Mouse (Mus musculus) layer of hippocampus, adult 2 months (tissue): ENCODE results near the gene Ccl8. TPM values are rescaled to one million over a fixed set of nuclear protein-coding genes. Genes with fewer than 3 reads are reported as not detected.

Source experiments
- DNase-seq, 2 experiments: peaks; one replicate each; pipeline ENCODE4 v3.0.0; 2022; ENCODE audit warnings: low spot score in 2 of 2
- H3K27ac ChIP-seq: fragments of 200-600 bp; 2 replicates; pipeline ENCODE4 v1.8.1; 2022
- H3K4me3 ChIP-seq: fragments of 200-600 bp; 2 replicates; pipeline ENCODE4 v1.8.1; 2022; ENCODE audit warnings: mild to moderate bottlenecking
- CTCF ChIP-seq: fragments of 200-600 bp; conservative IDR thresholded peaks from 2 replicates; pipeline ENCODE4 v1.8.1; 2022; ENCODE audit warnings: antibody characterized with exemption, mild to moderate bottlenecking, moderate library complexity
- total RNA-seq, 2 experiments: library from RNA; stranded (reverse); gene quantifications; 2 replicates each; pipeline ENCODE4 v1.2.3; 2021

The Ccl8 gene
- total RNA-seq, 2 experiments from 2014 or later: not detected

DNA sequence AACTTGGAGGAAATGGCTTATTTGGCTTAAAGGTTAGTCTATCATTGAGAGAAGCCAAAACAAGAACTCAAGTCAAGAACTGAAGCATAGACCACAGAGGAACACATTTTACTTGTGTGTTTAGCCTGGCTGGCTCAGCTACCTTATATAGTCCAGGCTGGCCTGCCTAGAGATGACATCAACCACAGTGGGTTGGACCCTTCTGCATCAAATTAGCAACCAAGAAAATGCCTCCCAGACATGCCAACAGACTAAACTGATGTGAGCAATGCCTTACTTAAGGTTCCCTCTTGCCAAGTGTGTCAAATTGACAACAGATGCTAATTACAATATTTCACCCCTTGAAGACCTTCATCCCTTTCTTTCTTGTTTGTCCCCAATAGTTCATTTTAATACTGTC is 5.4 kb upstream of the Ccl8 start:
- Histone ChIP-seq H3K4me3 (no peak overlapping the region), H3K27ac (no peak overlapping the region)
- DNase-seq: no peak
- TF ChIP-seq CTCF: no peak

DNA sequence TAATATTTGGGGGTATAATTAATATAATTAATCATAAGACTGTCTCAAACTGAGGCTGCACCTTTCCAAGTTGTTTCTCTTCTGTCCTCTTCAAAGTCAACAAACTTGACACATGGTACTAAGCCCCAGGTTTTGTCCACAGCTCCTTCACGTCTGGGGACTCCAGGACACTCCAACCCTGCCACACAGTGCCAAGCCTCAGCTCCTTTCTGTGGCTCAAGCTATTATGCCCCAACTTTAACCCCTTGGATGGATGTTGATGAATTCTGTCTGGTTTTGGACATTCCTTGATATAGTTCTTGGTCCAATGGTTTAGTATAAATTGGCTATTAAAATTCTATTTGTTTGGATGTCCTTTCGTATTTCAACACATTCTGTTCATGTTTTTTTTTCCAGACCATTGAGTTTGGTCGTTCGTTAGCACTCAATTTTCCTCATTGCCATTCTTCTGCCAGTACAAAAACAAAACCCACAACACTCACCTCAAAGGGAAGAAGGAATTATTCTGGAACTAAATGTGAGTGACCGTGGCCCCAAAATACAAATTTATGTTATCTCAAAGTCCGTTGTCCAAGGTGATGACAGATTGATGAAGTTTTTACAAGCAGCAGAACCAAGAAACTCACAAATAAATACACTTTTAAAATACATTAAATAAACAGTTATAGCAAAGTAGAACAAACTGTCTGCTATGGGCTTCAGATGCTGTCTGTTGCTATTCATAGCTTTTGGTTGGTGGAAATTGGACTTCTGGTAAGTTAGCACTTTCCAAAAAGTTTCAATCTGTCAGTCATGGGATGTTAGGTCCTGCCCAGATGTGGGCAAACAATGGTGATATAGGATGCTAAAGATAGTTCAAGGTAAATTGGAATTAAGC is 4.4 kb upstream of the Ccl8 start:
- no peak overlapping the region for H3K4me3 ChIP-seq
- H3K27ac ChIP-seq: no peak overlapping the region
- no peak for DNase-seq
- TF ChIP-seq CTCF: no peak

- H3K27ac ChIP-seq: no peak overlapping the region
- DNase-seq: no peak
- no peak for TF ChIP-seq CTCF
Observed at GRCm38 (mm10) chr11:82116041-82116440, 1.1 kb downstream of the Ccl8 start.

GRCm38 (mm10) chr11:82132977-82133376 is 18.0 kb downstream of the Ccl8 start:
- no peak overlapping the region for H3K27ac ChIP-seq

More at GRCm38 (mm10) chr11:82116041-82116440, 1.1 kb downstream of the Ccl8 start:
- H3K4me3 ChIP-seq: no peak overlapping the region

DNA sequence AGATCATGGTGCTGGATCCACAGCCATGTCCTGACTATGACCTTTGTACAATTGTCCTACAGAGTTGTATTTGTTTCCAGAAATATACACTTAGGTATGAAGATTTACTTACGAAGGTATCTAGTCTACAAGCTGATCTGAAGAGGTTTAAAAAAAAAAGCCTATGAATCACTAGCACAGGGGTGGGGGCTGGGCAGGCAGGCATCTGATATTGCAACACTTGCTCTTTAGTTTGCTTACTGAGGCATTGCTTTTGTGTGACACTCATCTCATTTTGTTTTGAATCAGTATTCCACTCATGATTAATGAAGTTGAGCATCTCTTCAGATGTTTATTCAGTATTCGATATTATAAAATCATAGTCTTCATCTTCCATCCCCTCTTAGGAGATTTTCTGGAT is 21.2 kb downstream of the Ccl8 start:
- DNase-seq: no peak
- H3K27ac ChIP-seq: no peak overlapping the region
- H3K4me3 ChIP-seq: no peak overlapping the region
- TF ChIP-seq CTCF: no peak

More at GRCm38 (mm10) chr11:82132977-82133376, 18.0 kb downstream of the Ccl8 start:
- no peak for DNase-seq
- no peak overlapping the region for H3K4me3 ChIP-seq
- TF ChIP-seq CTCF: no peak

DNA sequence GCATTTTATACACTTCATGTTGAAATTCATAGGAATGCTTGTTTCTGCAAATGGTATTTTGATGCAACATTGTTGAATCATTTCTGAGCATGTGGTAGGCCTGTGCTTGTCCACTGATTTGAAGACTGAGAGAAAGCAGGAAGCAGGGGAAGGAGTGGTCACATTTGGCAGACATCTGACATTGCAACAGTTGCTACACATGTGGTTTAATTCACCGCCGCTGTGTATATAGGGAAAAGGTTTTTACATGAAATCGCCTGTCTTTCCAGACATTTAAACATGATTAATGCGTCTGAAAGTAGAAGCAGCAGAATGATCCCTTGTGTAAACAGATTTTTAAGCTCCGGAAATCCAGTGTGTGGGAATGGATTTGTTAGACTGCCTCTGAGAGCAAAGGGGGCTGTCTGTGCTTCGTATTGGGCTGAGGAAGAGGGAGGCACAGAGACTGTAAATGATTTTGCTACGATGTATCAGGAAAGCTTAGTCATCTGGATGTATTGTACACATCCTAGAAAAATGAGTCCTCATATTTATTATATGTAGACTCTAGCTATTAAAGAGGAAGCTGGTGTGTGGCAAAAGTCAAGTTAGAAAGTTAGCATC is 24.6 kb downstream of the Ccl8 start:
- no peak for TF ChIP-seq CTCF
- DNase-seq: no peak
- Histone ChIP-seq H3K27ac (no peak overlapping the region), H3K4me3 (no peak overlapping the region)

- no peak overlapping the region for H3K4me3 ChIP-seq
- TF ChIP-seq CTCF: no peak
- DNase-seq: no peak
Observed at GRCm38 (mm10) chr11:82159126-82159525, 44.1 kb downstream of the Ccl8 start.

GRCm38 (mm10) chr11:82163285-82163684 is 48.3 kb downstream of the Ccl8 start:
- H3K27ac ChIP-seq: no peak overlapping the region
- no peak overlapping the region for H3K4me3 ChIP-seq
- TF ChIP-seq CTCF: no peak
- DNase-seq: no peak

More at GRCm38 (mm10) chr11:82159126-82159525, 44.1 kb downstream of the Ccl8 start:
- no peak overlapping the region for H3K27ac ChIP-seq

Other genes with a start within 250 kb of the Ccl8 start
- gene Asic2, start 146.7 kb upstream of the Ccl8 start, total RNA-seq: 10 to 100 TPM; 58.5 to 65.6 TPM
- not detected for gene Ccl2, start 79.6 kb upstream of the Ccl8 start, total RNA-seq
- gene Gm17268, start 76.6 kb upstream of the Ccl8 start, total RNA-seq: not detected
- not detected for gene Ccl7, start 69.5 kb upstream of the Ccl8 start, total RNA-seq
- under 1 TPM in 1 of 2 experiments, not detected in 1; 0.34 TPM for gene Ccl11, start 57.4 kb upstream of the Ccl8 start, total RNA-seq
- not detected for gene Ccl12, start 13.3 kb upstream of the Ccl8 start, total RNA-seq
- gene Ccl1, start 190.5 kb downstream of the Ccl8 start, total RNA-seq: not detected